Mouse (Mus musculus) neutrophil, adult 5-6 weeks (primary cell): ENCODE results near the gene Dyrk1b. TPM values are rescaled to one million over a fixed set of nuclear protein-coding genes. Genes with fewer than 3 reads are reported as not detected.
A peak's percentile ranks its signal among the peaks of the same experiment; 100 is the strongest.
"Not testable (repeated sequence)": the region's sequence is repeated elsewhere in the genome, so short reads cannot be mapped to it uniquely, and the experiment has no call there.

Experiments
- ATAC-seq: fragments of 151-379, 151-347 bp; 2 replicates; pipeline ENCODE4 v1.8.0; 2017; ENCODE audit warnings: mild to moderate bottlenecking, moderate TSS enrichment; ENCODE audit not compliant: insufficient number of reproducible peaks, poor library complexity, low FRiP score, severe bottlenecking; ENCODE audit errors: extremely low read depth
- total RNA-seq: library from RNA; stranded (forward); fragments of 200-1000 nt; gene quantifications from 2 replicates; pipeline ENCODE4 v1.2.3, GENCODE M21; 2017

Gene Dyrk1b
- total RNA-seq, 1 experiment from 2014 or later = 13.2 TPM

DNA sequence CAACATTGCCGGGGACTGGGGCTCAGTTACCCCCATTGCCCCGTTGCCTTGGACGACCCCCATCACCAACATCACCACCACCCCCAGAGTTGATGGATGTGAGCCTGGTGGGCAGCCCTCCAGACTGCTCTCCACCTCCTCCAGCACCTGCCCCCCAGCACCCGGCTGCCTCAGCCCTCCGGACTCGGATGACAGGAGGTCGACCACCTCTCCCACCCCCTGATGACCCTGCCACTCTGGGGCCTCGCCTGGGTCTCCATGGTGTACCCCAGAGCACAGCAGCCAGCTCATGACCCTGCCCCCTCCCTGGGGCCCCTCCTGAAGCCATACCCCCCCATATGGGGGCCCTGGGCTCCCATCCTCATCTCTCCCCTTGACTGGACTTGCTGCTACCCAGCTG lies 7.4 kb downstream of the Dyrk1b start:
- ATAC-seq = no peak

DNA sequence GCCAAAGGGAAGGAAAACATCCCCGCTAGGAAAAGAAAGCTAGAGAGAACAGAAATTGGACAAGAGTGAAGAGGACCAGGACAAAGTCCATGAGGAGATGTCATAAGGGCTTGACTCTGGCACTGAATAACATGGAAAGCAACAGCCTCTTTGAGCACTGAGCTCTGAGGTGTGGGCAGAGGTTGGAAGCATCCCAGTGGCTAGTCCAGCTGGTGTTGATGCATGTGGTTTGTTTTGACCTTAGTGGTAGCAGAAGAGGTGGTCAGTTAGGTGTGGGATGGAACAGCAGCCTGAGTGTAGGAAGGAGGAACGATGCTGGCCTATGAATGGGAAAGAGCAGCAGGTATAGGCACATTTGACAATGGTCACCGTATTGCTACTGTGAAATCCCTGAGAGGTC lies 12.2 kb downstream of the Dyrk1b start:
- no peak for ATAC-seq

DNA sequence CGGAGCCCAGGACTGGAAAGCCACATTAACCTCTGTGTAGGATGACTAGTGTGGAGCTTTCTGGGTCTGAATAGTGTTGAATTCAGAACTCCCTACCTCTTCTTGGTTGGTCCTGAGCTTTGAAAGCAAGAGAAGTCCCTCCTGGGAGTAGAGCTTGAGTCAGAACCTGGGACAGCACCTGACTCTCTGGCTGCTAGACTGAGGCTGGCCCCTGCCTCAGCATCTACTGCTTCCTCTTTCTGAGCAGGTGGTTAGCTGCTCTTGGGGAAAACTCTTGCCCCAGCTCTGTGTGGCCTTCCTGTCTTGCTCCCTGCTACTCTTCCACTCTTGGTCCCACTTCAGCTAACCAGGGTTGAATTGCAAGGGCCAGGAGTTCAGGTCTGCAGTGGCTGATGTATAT lies 12.6 kb downstream of the Dyrk1b start:
- no peak; the same call in 1 of the 2 replicates for ATAC-seq

DNA sequence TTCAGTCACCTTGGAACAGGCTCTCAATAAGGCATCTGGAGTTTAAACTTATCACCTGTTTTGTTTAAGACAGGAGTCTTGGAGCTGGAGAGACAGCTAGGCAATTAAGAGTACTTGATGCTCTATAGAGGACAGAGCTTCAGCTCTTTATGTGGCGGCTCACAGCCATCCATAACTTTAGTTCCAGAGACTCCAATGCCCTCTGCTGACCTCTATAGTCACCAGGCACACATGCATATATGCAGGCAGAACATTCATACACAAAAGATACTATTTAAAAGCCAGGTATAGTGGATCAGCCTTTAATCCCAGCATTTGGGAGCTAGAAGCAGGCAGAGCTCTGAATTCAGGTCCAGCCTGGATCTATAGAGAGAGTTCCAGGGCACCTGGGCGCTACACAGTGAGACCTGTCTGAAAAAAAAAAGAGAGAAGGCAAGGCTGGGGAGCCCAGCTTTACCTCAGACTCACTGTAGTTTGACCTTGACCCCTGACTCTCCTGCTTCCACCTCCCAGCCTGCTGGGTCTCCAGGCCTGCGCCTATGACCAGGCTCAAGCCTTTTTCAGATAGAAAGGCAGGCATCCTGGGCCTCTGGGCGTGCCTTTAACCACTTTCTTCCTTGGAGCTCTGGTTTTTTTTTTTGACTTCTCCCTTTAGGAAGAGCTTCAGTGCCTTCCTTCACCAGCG lies 16.3 kb downstream of the Dyrk1b start:
- no peak for ATAC-seq

DNA sequence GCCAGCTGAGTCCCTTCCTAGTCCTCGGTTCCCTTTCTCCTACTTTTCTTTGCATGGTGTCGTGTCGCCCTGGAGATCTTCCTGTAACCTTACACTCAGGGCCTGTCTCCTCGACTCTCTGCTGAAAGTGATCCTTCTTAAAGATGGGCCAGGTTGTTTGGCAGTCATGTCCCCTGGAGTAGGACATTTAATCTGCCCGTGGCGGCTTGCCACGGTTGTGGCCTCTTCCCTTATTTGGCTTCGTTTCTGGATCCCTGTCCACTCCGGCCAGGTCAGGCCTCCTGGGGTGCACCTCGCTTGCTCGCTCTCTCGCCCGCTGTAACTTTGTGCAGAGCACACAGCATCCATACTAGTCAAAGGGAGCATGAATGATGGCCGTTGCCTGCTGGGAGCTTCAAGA lies 17.3 kb downstream of the Dyrk1b start:
- ATAC-seq = no peak

DNA sequence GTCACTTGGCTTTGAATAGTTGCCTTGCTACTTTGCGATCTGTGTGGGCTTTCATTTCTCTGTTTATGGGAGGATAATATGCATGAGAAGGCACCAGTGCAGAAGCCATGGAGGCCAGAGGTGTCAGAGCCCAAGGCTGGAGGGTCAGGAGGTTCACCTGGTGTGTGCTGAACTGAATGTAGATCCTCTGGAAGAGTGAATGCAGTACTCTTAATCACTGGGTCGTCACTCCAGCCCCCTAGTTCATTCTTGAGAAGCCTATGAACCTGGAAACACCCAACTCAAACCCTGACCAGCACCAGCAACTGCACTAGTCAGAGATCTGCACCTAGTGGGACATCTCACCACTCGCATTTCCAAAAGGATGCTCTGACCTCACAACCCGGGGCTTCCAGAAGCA lies 19.8 kb downstream of the Dyrk1b start:
- no peak for ATAC-seq

DNA sequence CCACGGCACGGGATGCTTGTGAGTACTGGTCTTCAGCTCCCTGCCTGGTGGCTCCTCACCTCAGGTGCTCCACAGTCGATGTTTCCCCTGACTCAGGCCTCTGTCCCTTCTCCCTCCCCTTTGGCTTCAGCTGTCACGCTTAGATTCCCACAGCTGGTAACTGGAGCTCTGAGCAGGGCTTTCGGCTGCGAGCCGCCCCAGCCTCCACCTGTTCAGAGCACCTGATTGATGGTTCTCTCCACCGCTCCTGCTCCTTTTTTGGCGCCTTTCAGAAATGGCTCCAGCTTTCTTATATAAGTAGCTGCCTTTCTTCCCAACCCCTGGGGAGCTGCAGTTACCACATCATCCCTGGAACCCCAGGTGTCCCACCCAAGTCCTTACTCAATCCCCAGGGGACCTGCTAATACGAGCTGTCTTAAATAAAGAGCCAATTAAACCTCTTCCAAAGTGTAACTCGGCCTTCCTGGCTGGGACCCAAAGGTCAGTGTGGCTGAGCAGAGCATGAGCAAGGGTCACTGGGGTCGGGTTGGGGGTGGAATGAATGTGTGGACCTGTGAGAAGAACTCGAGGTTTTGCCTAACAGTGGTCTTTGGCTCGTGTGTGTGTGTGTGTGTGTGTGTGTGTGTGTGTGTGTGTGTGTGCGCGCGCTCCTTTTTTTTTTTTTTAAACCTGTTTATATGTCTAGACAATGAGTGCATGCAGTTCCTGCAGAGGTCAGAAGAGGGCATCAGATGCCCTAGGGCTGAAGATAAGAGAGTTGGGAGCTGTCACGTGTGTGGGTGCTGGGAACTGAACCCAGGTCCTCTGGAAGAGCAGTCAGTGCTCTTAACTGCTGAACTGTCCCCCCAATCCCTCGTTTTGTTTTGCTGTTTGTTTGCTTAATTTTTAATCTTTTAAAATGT lies 24.2 kb downstream of the Dyrk1b start:
- no peak for ATAC-seq

DNA sequence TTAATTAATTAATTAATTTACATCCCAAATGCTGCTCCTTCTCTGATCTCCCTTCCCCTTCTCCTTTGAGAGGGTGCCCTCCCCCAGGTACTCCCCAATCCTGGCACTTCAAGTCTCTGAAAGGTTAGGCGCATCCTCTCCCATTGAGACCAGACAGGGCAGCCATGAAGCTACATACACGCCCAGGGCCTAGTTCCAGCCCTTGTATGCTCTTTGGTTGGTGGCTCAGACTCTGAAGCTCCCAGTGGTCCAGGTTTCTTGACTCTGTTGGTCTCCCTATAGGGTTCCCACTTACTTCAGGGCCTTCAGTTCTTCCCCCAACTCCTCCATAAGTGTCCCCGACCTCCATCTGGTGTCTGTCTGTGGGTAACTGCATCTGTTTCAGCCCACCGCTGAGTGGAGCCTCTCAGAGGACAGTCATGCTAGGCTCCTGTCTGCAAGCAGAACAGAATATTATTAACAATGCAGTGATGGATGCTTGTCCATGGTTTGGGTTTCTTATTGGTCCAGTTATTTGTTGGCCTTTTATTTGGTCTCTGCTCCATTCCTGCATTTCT lies 26.9 kb downstream of the Dyrk1b start:
- ATAC-seq = no peak

DNA sequence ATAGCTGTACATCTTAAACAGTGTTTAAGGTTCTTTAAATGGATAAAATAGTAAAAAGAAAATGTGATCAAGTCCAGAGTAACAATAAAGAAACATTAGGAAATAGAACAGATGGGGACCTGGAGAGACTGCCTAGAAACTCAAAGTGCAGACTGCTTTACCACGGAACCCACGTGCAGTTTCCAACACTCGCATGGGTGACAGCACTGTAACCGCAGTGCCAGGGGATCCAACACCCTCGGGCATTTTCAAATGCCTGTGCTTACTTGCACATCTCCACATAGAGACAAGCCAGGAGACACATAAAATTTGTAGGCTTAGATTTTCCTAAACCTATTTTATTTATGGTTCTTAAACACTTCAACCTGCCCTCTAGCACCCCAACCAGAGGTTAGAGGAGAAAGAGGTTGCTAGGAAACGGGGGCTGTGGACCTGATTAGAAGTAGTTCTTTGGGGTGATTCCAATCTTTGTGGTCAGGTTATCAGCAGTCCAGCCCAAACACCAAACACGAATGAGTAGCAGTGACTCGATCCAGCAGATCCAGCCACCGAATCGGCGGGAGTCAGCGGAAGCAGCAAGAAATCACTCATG lies 29.2 kb downstream of the Dyrk1b start:
- no peak for ATAC-seq

DNA sequence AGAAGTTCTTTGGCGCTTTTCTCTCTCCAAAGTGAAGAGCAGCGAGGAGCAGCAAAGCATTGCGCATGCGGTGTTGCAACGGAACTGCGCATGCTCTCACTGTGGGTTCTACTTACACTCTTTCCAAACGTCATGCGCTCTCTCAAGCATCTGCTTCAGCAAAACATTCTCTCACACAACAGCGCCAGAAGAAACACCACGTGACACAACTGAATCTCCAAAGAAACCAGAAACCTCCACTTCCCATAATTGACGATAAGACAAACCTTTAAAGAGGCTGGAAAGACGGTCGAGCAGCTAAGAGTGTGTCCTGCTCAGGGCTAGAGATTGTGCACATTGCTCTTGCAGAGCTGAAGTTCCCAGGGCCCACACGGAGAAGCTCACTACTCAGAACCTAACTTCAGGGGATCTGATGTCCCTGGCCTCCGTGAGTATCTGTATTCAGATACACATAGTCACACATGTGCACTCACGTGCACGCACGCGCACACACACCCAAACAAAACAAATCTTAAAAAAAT lies 29.8 kb downstream of the Dyrk1b start:
- ATAC-seq = 0 out of 2 replicates have a peak, but pooled peaks have one; percentile 30

DNA sequence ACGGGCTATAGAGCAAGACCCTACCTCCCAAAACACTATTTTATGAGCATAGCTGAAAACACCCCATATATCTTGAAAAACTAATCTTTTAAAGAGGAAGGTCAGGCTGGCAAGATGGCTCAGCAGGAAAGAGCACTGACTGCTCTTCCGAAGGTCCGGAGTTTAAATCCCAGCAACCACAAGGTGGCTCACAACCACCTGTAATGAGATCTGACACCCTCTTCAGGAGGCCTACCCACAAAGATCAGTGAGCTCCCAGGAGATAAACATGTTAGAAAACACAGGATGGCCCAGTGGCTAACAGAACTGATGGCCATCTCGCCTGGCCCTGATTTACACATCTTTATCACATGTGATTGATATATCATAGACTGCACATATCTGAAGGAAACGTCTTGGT lies 31.5 kb downstream of the Dyrk1b start:
- no peak for ATAC-seq

DNA sequence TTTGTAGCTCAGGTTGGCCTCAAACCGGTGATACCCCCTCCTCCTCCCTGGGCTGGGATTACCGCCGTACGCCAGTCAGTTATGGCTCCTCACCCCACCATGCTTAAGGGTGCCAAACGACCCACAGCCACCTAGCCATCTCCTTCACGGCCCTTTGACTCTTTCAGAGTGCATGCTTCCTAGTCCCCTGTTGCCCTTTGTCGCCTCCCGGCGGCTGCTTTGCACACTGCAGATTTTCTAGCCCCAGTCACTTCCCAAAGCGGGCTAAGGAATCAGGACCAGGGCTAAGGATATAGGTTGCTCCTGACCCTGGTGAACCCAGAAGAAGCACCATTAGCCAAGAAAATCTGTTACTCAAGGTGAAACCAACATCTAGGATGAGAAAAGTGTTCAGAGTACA lies 34.9 kb downstream of the Dyrk1b start:
- peak; percentile 51; the same call in 1 of the 2 replicates for ATAC-seq

DNA sequence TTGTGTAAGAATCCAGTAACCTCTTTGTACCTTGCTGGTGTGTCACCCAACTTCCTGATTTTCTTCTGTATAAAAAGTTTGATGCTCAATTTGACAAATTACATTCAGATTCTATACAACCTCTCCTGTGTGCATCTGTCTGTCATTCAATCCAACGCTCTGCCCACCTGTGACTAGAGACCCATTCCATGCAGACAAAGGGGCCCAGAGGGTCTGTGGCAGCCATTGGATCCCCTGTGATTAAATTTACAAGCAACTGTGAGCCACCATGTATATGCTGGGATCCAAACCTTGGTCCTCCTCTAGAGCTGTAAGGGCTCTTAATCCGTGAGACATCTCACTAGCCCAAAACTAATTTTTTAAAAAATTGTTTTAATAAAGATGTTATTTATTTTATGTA lies 36.7 kb downstream of the Dyrk1b start:
- not testable (repeated sequence) for ATAC-seq

DNA sequence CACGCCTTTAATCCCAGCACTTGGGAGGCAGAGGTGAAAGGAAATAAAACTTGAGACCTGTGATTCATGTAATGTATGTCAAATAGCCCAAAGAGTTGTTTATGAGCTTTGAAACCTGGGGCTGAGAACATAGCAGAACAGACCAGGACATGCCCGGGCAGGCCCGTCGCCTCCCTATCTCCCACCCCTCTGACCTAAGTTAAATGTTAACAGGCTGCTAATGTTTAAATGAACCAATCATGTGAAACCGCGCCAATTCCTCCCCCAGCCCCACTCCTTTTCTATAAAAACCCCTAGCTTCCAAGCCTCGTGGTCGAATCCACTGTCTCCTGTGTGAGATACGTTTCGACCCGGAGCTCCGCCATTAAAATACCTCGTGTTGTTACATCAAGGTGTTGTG lies 38.5 kb downstream of the Dyrk1b start:
- not testable (repeated sequence) for ATAC-seq

DNA sequence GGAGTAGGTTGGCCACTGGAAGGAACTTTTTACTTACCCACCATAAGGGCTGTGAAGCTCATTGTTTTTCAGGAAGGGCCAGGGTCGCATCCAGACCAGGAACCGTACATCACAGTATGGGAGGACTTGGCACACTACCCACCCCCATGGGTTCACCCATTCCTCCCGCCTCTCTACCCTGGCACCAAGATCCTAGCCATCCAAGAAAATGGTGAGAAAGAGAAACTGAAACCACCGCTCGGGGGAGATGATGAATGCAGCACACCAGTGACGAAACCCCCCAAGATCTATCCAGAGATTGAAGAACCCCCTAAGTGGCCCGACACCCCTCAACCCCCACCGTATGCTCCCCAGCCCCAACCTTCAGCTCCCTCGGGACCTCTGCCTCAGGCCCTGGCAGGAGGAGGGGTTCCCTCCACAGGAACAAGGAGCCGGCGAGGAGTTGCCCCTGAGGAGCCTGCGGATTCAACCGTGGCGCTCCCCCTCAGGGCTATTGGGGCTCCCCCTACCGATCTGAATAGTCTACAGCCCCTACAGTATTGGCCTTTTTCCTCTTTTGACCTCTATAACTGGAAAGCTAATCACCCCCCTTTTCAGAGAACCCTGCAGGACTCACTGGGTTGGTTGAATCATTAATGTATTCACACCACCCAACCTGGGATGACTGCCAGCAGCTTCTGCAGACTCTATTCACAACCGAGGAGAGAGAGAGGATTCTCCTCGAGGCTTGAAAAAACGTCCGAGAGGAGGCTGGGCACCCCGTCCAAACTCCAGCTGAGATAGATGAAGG lies 39.9 kb downstream of the Dyrk1b start:
- ATAC-seq = not testable (repeated sequence)

DNA sequence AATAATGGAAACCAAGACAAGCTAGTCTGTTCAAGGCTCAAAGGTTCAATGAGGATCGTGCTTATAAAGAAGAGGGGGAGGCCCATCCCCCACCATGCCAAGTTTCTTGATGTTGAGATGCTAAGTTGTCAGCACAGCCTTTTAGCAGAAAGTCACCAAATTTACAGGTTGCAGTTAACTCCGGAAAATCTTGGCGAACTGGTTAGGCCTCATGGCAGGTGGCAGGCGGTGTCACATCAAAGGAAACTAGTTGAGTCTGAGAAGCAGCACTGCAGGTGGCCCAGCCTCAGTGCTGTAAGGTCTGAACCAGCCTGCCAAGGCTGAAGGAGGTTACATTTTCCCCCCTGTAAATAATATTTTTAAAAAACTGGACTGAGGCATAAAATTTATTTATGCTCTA lies 47.6 kb downstream of the Dyrk1b start:
- ATAC-seq = not testable (repeated sequence)

DNA sequence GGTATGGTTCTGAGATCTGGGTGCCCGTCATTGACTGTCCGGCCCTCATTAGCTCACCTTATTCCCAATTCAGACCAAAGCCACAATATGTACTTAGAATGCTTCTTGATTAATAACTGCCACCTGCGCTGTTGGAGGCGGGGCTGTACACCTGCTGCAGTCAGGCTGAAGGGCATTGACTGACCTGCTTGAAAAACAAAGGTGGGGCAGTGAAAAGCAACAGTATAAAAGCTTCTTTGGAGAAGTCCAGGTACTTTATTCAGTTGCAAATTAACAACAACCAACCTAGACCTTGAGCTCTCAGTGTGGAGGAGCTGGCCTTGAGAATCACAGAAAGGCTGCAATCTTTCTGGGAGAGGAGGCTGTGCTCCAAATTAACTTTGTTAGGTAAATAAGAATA lies 48.2 kb downstream of the Dyrk1b start:
- ATAC-seq = not testable (repeated sequence)
